Mouse (Mus musculus) CH12.LX (cell line): ENCODE data around the gene Erich2.

ENCODE experiments used
- CTCF ChIP-seq, 2 experiments: IDR thresholded peaks in 1 of 2; conservative IDR thresholded peaks in 1 of 2; 2 replicates each; pipeline ENCODE4 v1.5.1; 2011 to 2012; ENCODE audit warnings: low read depth in 2 of 2, low read length in 2 of 2, improper control_type of control experiment in 1 of 2, inconsistent platforms in 1 of 2, mild to moderate bottlenecking in 1 of 2, moderate library complexity in 1 of 2
- IRF4 ChIP-seq: IDR thresholded peaks from 2 replicates; pipeline ENCODE4 v1.6.1; 2014; ENCODE audit warnings: low read depth, mild to moderate bottlenecking, inconsistent platforms, low read length, improper control_type of control experiment
- MYC ChIP-seq: IDR thresholded peaks from 2 replicates; pipeline ENCODE4 v1.6.1; 2011; ENCODE audit warnings: low read depth, mild to moderate bottlenecking, improper control_type of control experiment, low read length
- POLR2A ChIP-seq: IDR thresholded peaks from 2 replicates; pipeline ENCODE4 v1.6.1; 2011; ENCODE audit warnings: low read depth, mild to moderate bottlenecking, improper control_type of control experiment, low read length
- ZC3H11A ChIP-seq: IDR thresholded peaks from 2 replicates; pipeline ENCODE4 v1.6.1; 2012; ENCODE audit warnings: low read depth, mild to moderate bottlenecking, inconsistent platforms, low read length, improper control_type of control experiment
- ZKSCAN1 ChIP-seq: IDR thresholded peaks from 2 replicates; pipeline ENCODE4 v1.6.1; 2012; ENCODE audit warnings: low read depth, inconsistent platforms, low read length, improper control_type of control experiment, borderline replicate concordance
- ZNF384 ChIP-seq: IDR thresholded peaks from 2 replicates; pipeline ENCODE4 v1.6.1; 2012; ENCODE audit warnings: low read depth, low read length, improper control_type of control experiment, inconsistent platforms

GRCm38 (mm10) chr2:70562611-70562980, 54.0 kb downstream of the Erich2 start:
- TF ChIP-seq IRF4 (no peak), POLR2A (no peak), MYC (no peak), ZNF384 (no peak), CTCF (conservative IDR thresholded peaks at IDR 0.05 in 1 of 2, IDR thresholded peaks at IDR 0.05 in 1 of 2; ENCODE audit: low read depth in 2 of 2, low read length in 2 of 2) (no peak), ZC3H11A (no peak), ZKSCAN1 (no peak)
